Comparison of ENCODE assay signal across 16 mouse cellular contexts in the genomic region with DNA sequence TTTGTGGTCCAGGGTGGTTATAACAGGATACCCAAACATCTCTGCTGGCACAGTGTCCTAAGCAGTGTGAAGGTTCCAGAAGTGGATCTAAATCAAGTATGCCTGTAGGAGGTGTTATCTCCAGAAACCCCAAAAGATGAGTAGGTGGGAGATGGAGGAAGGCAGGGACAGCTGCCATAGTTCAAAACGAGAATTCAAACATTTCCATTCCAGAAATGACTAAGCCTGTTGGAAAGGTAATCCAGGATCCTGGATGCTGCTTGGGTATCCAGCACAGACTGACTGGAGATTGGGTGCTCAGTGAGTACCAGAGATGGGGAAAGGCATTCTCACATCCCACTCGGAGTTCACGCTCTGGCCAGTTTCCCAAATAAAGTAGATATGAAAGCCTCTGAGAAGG.
DNase-seq lines count a peak whose midpoint lies in the region.
"Had no signal": no experiment of that assay in that cellular context is flagged by ENCODE, and none has a peak within 500 bp of the region (broad histone marks: within the 10 kb centered on the region; RNA-seq: fewer than 3 reads in every experiment).

No protein-coding gene starts in this region.

- intact Hi-C loops in left cerebral cortex, postnatal 4 days (cut with DNase I) = no loop called here
- intact Hi-C loops in heart, postnatal 36 days (cut with DNase I) = no loop called here

- peak; percentile 31 to 32 for DNase-seq in left cerebral cortex, adult 18-20 months (ENCODE audit: low spot score in 2 of 2)
- DNase-seq in left cerebral cortex, postnatal 4 days = no peak
- peak; percentile 17 to 70 for DNase-seq in frontal cortex, postnatal 36 days (ENCODE audit: low spot score in 2 of 2)
- DNase-seq in left cerebral cortex, adult 9 months (ENCODE audit: low spot score in 2 of 2) = peak; percentile 40 to 48
- DNase-seq in right cerebral cortex, postnatal 25 days = peak; percentile 18
- no peak for DNase-seq in cerebellum, postnatal 25 days
- no peak for DNase-seq in Muller cell, postnatal 12 days (ENCODE audit: inconsistent ontology term)
- DNase-seq in heart, postnatal 36 days = no peak
- DNase-seq: adrenal gland, adult 8-10 months; cerebellum, adult 11-12 months; cerebellum, adult 9-10 months; cerebellum, postnatal 36 days; embryo, embryonic 11 days; gastrocnemius, postnatal 36 days; heart, adult 11 months; heart, postnatal 4 days had no signal

Comparison
In these comparisons a context has a peak if more than half of its experiments do, and no peak if none do; other contexts are left out.
1. DNase-seq: peak in left cerebral cortex, adult 18-20 months (2 of 2), frontal cortex, postnatal 36 days (2 of 2), left cerebral cortex, adult 9 months (2 of 2) and right cerebral cortex, postnatal 25 days (single experiment); none in left cerebral cortex, postnatal 4 days (single experiment), cerebellum, postnatal 25 days (0 of 2), Muller cell, postnatal 12 days (single experiment) and heart, postnatal 36 days (0 of 2).